Mouse (Mus musculus): ENCODE data around the gene Cyp3a57.

DNA sequence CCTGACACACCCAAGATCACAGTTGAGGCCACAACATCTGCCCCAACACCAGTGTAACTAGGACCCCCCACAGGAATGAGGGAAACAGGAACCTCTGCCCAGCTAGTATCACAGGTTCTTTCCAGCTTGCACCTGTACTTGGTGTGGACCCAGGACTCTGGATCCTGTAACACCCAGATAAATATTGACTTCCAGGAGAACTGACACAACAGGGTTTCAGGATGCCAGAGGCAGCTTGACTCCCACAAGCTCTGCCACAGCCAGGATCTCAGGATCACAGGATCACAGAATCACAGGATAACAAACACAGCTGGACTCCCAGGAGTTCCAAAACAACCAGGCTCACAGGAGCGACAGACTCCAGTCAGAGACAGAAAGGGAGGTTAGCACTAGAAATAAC lies 77.2 kb downstream of the Cyp3a57 start:
- TF ChIP-seq POLR2A (IDR thresholded peaks at IDR 0.05; ENCODE audit: borderline replicate concordance, control insufficient read depth, low read depth, low read length) = no peak
- TF ChIP-seq CTCF (IDR thresholded peaks at IDR 0.05; ENCODE audit: control insufficient read depth, insufficient read depth, low read length) = no peak

Measured in bone marrow, adult 2 months (tissue).